Mouse (Mus musculus): ENCODE results near the gene Sorcs1. TPM values are rescaled to one million over a fixed set of nuclear protein-coding genes. Genes with fewer than 3 reads are reported as not detected.

Sorcs1 gene
- polyA plus RNA-seq, 1 experiment from 2014 or later, result 0.20 TPM

DNA sequence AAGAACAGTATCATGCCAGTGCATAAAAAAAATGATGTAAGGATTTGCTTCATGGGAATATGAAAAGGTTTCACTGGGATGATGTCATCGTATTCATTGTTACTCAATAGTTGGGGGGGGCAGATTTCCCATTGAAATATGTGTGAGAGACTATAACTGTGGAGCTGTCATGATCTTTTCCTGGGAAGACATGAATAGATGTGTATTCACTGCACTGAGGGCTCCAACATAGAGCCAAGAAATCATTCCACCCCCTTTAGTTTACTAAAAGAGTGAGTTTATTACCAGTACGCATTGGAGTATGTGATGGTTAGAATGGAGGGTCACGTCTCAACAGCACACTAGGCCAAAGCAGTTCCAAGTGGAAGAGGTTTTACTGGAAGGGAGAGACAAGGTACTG, 187.3 kb downstream of the Sorcs1 start:
- WGBS (ENCODE audit: insufficient replicate concordance), result 84% methylated on average over 3 of the region's 3 CpGs
- ATAC-seq, result no peak

DNA sequence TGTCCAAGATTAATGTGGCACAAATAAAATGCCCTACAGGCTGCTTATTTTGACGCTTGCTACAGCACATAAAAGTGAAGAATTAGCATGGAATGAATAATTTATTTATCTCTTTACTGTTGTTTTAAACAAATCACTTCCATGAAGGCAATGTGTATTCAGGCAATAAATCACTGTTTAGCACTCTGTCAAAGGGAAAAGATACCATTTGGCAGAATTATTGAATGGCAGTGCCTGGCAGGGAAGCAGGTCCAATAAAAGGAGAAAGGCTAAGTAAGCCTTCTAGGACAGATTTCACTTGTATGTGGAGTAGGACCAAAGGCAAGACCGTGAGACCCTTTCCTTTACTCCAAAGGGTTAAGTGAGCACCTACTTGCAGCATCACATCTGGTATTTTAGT, 187.7 kb downstream of the Sorcs1 start:
- ATAC-seq, result no peak
- 57% methylated on average over 2 of the region's 2 CpGs for WGBS (ENCODE audit: insufficient replicate concordance)
- Histone ChIP-seq H3K4me1 (ENCODE audit: insufficient read depth) (no peaks in the 10 kb centered on the region), H3K9ac (replicated peaks) (no peak overlapping the region), H3K27ac (ENCODE audit: low read depth) (no peak overlapping the region), H3K9me3 (ENCODE audit: low read length) (no peaks in the 10 kb centered on the region), H3K27me3 (ENCODE audit: insufficient read depth, low read length) (no peaks in the 10 kb centered on the region), H3K4me3 (ENCODE audit: low read depth, low read length) (no peak overlapping the region), H3K4me2 (ENCODE audit: low read depth, low read length) (no peak overlapping the region), H3K36me3 (replicated peaks; ENCODE audit: insufficient read depth, low read length) (no peaks in the 10 kb centered on the region)
- TF ChIP-seq EP300 (IDR thresholded peaks at IDR 0.05; ENCODE audit: low read depth) (no peak), CTCF (IDR thresholded peaks at IDR 0.05; ENCODE audit: low read depth) (no peak)
- no peak for DNase-seq

More for the DNA sequence above, 187.3 kb downstream of the Sorcs1 start:
- TF ChIP-seq EP300 (IDR thresholded peaks at IDR 0.05; ENCODE audit: low read depth) (no peak), CTCF (IDR thresholded peaks at IDR 0.05; ENCODE audit: low read depth) (no peak)
- no peak for DNase-seq
- H3K27me3 ChIP-seq (ENCODE audit: insufficient read depth, low read length), result no peaks in the 10 kb centered on the region
- H3K36me3 ChIP-seq (replicated peaks; ENCODE audit: insufficient read depth, low read length), result no peaks in the 10 kb centered on the region
- no peak overlapping the region for H3K4me3 ChIP-seq (ENCODE audit: low read depth, low read length)
- no peak overlapping the region for H3K27ac ChIP-seq (ENCODE audit: low read depth)
- H3K4me1 ChIP-seq (ENCODE audit: insufficient read depth), result no peaks in the 10 kb centered on the region
- no peaks in the 10 kb centered on the region for H3K9me3 ChIP-seq (ENCODE audit: low read length)
- H3K4me2 ChIP-seq (ENCODE audit: low read depth, low read length), result no peak overlapping the region
- H3K9ac ChIP-seq (replicated peaks), result no peak overlapping the region

DNA sequence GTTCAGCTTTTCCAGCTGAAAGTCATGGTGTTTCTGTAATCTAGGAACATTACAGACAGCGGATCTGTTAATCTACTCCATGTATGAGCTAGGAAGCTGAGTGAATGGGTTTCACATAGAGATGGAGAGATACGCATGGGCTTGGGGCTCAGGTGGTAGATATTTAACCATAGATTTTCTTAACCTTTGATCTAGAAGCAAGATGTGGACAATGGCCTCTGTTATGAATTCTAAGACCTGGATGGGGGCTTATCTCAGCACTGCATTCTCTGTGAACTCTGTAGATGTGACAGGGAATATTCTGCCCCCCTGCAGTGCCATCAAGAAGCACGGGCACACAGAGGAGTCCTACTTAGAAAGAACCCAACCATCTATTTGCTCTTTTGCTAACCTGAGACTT, 188.7 kb downstream of the Sorcs1 start:
- H3K36me3 ChIP-seq (replicated peaks; ENCODE audit: insufficient read depth, low read length), result no peaks in the 10 kb centered on the region
- H3K27me3 ChIP-seq (ENCODE audit: insufficient read depth, low read length), result no peaks in the 10 kb centered on the region
- no peak for DNase-seq
- H3K4me3 ChIP-seq (ENCODE audit: low read depth, low read length), result no peak overlapping the region
- WGBS (ENCODE audit: insufficient replicate concordance), result 72% methylated on average over 3 of the region's 3 CpGs
- TF ChIP-seq CTCF (IDR thresholded peaks at IDR 0.05; ENCODE audit: low read depth) (no peak), EP300 (IDR thresholded peaks at IDR 0.05; ENCODE audit: low read depth) (no peak)
- no peak overlapping the region for H3K27ac ChIP-seq (ENCODE audit: low read depth)
- H3K4me2 ChIP-seq (ENCODE audit: low read depth, low read length), result no peak overlapping the region
- H3K4me1 ChIP-seq (ENCODE audit: insufficient read depth), result no peaks in the 10 kb centered on the region
- no peaks in the 10 kb centered on the region for H3K9me3 ChIP-seq (ENCODE audit: low read length)
- no peak overlapping the region for H3K9ac ChIP-seq (replicated peaks)
- ATAC-seq, result no peak

DNA sequence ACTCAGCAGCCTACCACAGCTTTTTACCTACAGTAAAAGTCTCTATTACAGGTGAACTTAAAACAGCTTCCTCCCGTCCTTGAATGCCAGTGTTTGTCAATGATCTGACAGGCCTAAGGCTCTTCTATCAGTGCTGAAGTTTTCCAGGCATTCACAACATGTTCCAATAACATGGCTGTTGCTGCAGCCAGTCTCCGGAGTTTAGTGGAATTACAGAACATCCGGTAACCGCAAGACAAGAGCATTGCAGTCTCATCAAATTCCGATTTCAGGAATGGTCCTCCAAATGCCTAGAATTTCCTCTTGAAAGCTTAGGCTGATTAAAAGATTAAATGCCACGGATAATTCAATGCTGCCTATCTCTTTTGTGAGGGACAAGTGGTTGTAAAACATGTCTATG, 190.0 kb downstream of the Sorcs1 start:
- H3K4me2 ChIP-seq (ENCODE audit: low read depth, low read length), result no peak overlapping the region
- H3K27me3 ChIP-seq (ENCODE audit: insufficient read depth, low read length), result no peaks in the 10 kb centered on the region
- 62% methylated on average over 6 of the region's 6 CpGs for WGBS (ENCODE audit: insufficient replicate concordance)
- DNase-seq, result no peak
- no peaks in the 10 kb centered on the region for H3K36me3 ChIP-seq (replicated peaks; ENCODE audit: insufficient read depth, low read length)
- H3K4me1 ChIP-seq (ENCODE audit: insufficient read depth), result no peaks in the 10 kb centered on the region
- H3K9me3 ChIP-seq (ENCODE audit: low read length), result no peaks in the 10 kb centered on the region
- no peak for ATAC-seq
- no peak overlapping the region for H3K27ac ChIP-seq (ENCODE audit: low read depth)
- H3K4me3 ChIP-seq (ENCODE audit: low read depth, low read length), result no peak overlapping the region
- no peak overlapping the region for H3K9ac ChIP-seq (replicated peaks)
- TF ChIP-seq EP300 (IDR thresholded peaks at IDR 0.05; ENCODE audit: low read depth) (no peak), CTCF (IDR thresholded peaks at IDR 0.05; ENCODE audit: low read depth) (no peak)

DNA sequence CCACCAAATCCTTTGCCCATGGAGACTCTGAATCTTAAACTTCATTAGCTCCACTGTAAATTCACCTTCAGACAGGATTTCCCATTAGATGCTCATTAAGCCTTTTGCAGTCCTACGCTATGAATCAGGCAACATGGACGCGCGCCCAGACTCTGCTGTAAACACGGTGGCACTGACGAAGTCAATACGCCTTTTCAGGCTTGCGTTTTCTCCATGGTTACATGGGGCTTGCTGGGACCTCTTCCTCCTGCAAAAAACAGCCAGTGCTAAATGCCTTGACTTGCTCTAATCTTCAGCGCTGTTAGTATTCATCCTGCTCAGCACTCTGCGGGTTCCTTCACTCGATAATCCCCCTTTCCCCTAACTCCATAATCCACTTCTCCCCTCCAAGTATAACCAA, 190.7 kb downstream of the Sorcs1 start:
- WGBS (ENCODE audit: insufficient replicate concordance), result 43% methylated on average over 11 of the region's 11 CpGs
- Histone ChIP-seq H3K36me3 (replicated peaks; ENCODE audit: insufficient read depth, low read length) (no peaks in the 10 kb centered on the region), H3K27me3 (ENCODE audit: insufficient read depth, low read length) (no peaks in the 10 kb centered on the region)

DNA sequence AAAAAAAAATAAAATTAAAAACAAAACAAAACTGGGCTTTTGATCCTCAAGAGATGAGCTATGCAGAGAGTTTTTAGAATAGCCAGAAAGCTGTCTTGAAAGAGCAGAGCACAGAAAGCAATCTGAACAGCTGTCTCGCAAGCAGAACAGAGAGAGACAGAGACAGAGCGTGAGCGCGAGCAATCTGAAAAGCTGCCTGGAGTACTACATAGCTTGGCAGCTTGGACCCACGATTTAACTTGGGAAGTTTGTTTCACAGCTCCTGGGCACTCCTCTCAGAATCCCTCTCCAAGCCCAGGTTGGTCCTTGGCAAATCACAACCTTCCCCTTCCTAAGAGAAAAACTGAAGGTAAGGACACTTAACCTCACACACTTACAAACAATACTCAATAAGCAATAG, 192.1 kb downstream of the Sorcs1 start:
- DNase-seq (no peak), ATAC-seq (no peak)
- 88% methylated on average over 5 of the region's 5 CpGs for WGBS (ENCODE audit: insufficient replicate concordance)

More for the DNA sequence above, 190.7 kb downstream of the Sorcs1 start:
- no peaks in the 10 kb centered on the region for H3K9me3 ChIP-seq (ENCODE audit: low read length)
- no peak overlapping the region for H3K4me3 ChIP-seq (ENCODE audit: low read depth, low read length)
- no peak overlapping the region for H3K4me2 ChIP-seq (ENCODE audit: low read depth, low read length)
- no peak overlapping the region for H3K9ac ChIP-seq (replicated peaks)
- no peak overlapping the region for H3K27ac ChIP-seq (ENCODE audit: low read depth)
- DNase-seq, result no peak
- no peaks in the 10 kb centered on the region for H3K4me1 ChIP-seq (ENCODE audit: insufficient read depth)
- ATAC-seq, result no peak
- TF ChIP-seq EP300 (IDR thresholded peaks at IDR 0.05; ENCODE audit: low read depth), result no peak
- no peak for TF ChIP-seq CTCF (IDR thresholded peaks at IDR 0.05; ENCODE audit: low read depth)

DNA sequence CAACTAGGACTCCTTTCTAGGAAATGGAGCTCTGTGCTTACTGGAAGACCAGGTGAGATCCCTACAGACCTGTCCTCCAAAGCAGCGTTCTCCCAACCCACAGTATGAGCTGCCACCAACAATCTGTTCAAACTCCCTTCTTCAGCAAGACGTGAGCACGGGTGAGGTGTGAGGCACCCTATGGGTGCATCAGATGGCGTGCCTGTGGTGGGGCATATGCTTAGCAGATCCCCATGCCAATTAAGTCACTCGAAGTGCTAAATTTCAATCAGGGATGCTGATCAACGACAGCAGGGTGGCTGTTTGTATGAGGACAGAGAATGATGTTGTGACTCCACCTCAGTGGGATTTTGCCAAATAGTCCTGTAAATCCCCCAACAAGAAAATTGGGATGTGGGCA, 201.7 kb downstream of the Sorcs1 start:
- no peaks in the 10 kb centered on the region for H3K4me1 ChIP-seq (ENCODE audit: insufficient read depth)
- no peak for TF ChIP-seq EP300 (IDR thresholded peaks at IDR 0.05; ENCODE audit: low read depth)
- no peak for TF ChIP-seq CTCF (IDR thresholded peaks at IDR 0.05; ENCODE audit: low read depth)
- DNase-seq, result no peak
- no peak overlapping the region for H3K9ac ChIP-seq (replicated peaks)
- no peaks in the 10 kb centered on the region for H3K9me3 ChIP-seq (ENCODE audit: low read length)
- H3K27ac ChIP-seq (ENCODE audit: low read depth), result no peak overlapping the region
- H3K4me2 ChIP-seq (ENCODE audit: low read depth, low read length), result no peak overlapping the region
- no peak for ATAC-seq
- no peaks in the 10 kb centered on the region for H3K27me3 ChIP-seq (ENCODE audit: insufficient read depth, low read length)
- 57% methylated on average over 6 of the region's 6 CpGs for WGBS (ENCODE audit: insufficient replicate concordance)
- H3K36me3 ChIP-seq (replicated peaks; ENCODE audit: insufficient read depth, low read length), result no peaks in the 10 kb centered on the region
- no peak overlapping the region for H3K4me3 ChIP-seq (ENCODE audit: low read depth, low read length)

More for the DNA sequence above, 192.1 kb downstream of the Sorcs1 start:
- H3K27me3 ChIP-seq (ENCODE audit: insufficient read depth, low read length), result no peaks in the 10 kb centered on the region
- no peak overlapping the region for H3K27ac ChIP-seq (ENCODE audit: low read depth)
- H3K4me2 ChIP-seq (ENCODE audit: low read depth, low read length), result no peak overlapping the region
- H3K9me3 ChIP-seq (ENCODE audit: low read length), result no peaks in the 10 kb centered on the region
- H3K9ac ChIP-seq (replicated peaks), result no peak overlapping the region
- no peak overlapping the region for H3K4me3 ChIP-seq (ENCODE audit: low read depth, low read length)
- H3K36me3 ChIP-seq (replicated peaks; ENCODE audit: insufficient read depth, low read length), result no peaks in the 10 kb centered on the region
- TF ChIP-seq EP300 (IDR thresholded peaks at IDR 0.05; ENCODE audit: low read depth) (no peak), CTCF (IDR thresholded peaks at IDR 0.05; ENCODE audit: low read depth) (no peak)
- no peaks in the 10 kb centered on the region for H3K4me1 ChIP-seq (ENCODE audit: insufficient read depth)

Measured in liver, postnatal 0 days (tissue).